In the genomic region with DNA sequence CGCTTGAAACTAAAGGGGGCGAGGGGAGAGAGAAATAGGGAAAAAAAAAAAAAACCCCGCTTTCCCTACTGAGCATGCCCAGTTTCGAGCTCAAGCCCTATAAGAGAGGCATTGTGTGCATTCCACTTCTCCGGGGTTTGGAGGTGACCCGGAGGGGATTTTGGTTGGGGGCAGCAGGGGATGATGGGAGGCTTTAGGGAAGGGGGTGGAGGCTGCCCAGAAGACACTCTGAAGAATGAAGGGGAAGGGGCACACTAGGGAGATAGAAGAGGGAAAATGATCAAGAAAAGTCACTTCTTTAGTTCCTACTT, we compare ENCODE assay signal across 10 mouse cellular contexts. TPM values are rescaled to one million over a fixed set of nuclear protein-coding genes. Genes with fewer than 3 reads are reported as not detected.
A peak's percentile ranks its signal among the peaks of the same experiment; 100 is the strongest.
DNase-seq lines count a peak whose midpoint lies in the region; ATAC-seq and TF ChIP-seq lines count a peak whose summit lies in the region.
"Had no signal": no experiment of that assay in that cellular context is flagged by ENCODE, and none has a peak within 500 bp of the region (broad histone marks: within the 10 kb centered on the region; RNA-seq: fewer than 3 reads in every experiment).

No protein-coding gene starts in this region.

- H3K9me3 ChIP-seq in heart, embryonic 14.5 days (ENCODE audit: control insufficient read depth, low read length) = no peaks in the 10 kb centered on the region
- H3K9me3 ChIP-seq in midbrain, embryonic 16.5 days (replicated peaks; ENCODE audit: control insufficient read depth, low read length, poor library complexity, severe bottlenecking) = no peaks in the 10 kb centered on the region

- no peaks in the 10 kb centered on the region for H3K4me1 ChIP-seq in heart, embryonic 14.5 days (ENCODE audit: control insufficient read depth in 2 of 2, insufficient read depth in 2 of 2, low read length in 2 of 2)
- no peaks in the 10 kb centered on the region for H3K4me1 ChIP-seq in midbrain, embryonic 16.5 days (ENCODE audit: control insufficient read depth, insufficient read depth, low read length)

- H3K9ac ChIP-seq in heart, embryonic 14.5 days (ENCODE audit: low read length) = peak overlapping the region; percentile 36; the same call in 1 of the 2 replicates
- H3K9ac ChIP-seq in midbrain, embryonic 16.5 days (ENCODE audit: low read depth, low read length) = peak overlapping the region; percentile 40; the same call in 1 of the 2 replicates

- H3K27me3 ChIP-seq in heart, embryonic 14.5 days (ENCODE audit: control insufficient read depth, insufficient read depth, low read length) = no peaks in the 10 kb centered on the region
- H3K27me3 ChIP-seq in midbrain, embryonic 16.5 days (ENCODE audit: control insufficient read depth, insufficient read depth, low read depth, low read length) = no peaks in the 10 kb centered on the region

- H3K4me3 ChIP-seq in heart, embryonic 14.5 days (ENCODE audit: control insufficient read depth in 1 of 2, insufficient read depth in 1 of 2, low read depth in 1 of 2, low read length in 2 of 2) = peak overlapping the region; percentile 53 to 62; a peak in 2 of 4 replicates
- H3K4me3 ChIP-seq in midbrain, embryonic 16.5 days (ENCODE audit: low read depth, low read length) = peak overlapping the region; percentile 57
- H3K4me3 ChIP-seq in left cerebral cortex, adult 2 months = no peak overlapping the region

- no peak for TF ChIP-seq CTCF in left cerebral cortex, adult 2 months (IDR thresholded peaks at IDR 0.05)

- intact Hi-C loops in left cerebral cortex, adult 2 months (cut with DNase I) = no loop called here

- H3K27ac ChIP-seq in heart, embryonic 14.5 days (replicated peaks in 1 of 2; ENCODE audit: control insufficient read depth in 1 of 2, insufficient read depth in 1 of 2, low read depth in 2 of 2, low read length in 2 of 2) = no peak overlapping the region
- H3K27ac ChIP-seq in midbrain, embryonic 16.5 days (ENCODE audit: low read length) = peak overlapping the region; percentile 86; the same call in 1 of the 2 replicates
- H3K27ac ChIP-seq in left cerebral cortex, adult 2 months = no peak overlapping the region

- no peak for ATAC-seq in heart, embryonic 14.5 days (ENCODE audit: insufficient number of reproducible peaks, insufficient read depth, low FRiP score, low read depth)
- ATAC-seq in midbrain, embryonic 16.5 days = peak; percentile 36

- H3K4me2 ChIP-seq in heart, embryonic 14.5 days (ENCODE audit: low read length) = peak overlapping the region; percentile 66
- peak overlapping the region; percentile 57 for H3K4me2 ChIP-seq in midbrain, embryonic 16.5 days (ENCODE audit: low read length)

- H3K36me3 ChIP-seq in heart, embryonic 14.5 days (ENCODE audit: control insufficient read depth, insufficient read depth, low read length) = no peaks in the 10 kb centered on the region
- no peaks in the 10 kb centered on the region for H3K36me3 ChIP-seq in midbrain, embryonic 16.5 days (ENCODE audit: control insufficient read depth, insufficient read depth, low read length)

- DNase-seq in heart, adult 18-20 months = no peak
- DNase-seq in embryo, embryonic 10 days (ENCODE audit: low spot score) = peak; percentile 16
- peak; percentile 2 for DNase-seq in forelimb bud, embryonic 11.5 days (ENCODE audit: low read depth, low spot score)
- no peak for DNase-seq in adrenal gland, postnatal 25 days
- DNase-seq in left cerebral cortex, adult 2 months (ENCODE audit: extremely low spot score in 1 of 2, low spot score in 2 of 2) = no peak
- DNase-seq in layer of hippocampus, postnatal 10 days (ENCODE audit: low spot score in 2 of 2) = no peak
- DNase-seq: thymus, postnatal 25 days had no signal

- WGBS in heart, embryonic 14.5 days = 19% methylated on average over 6 of the region's 6 CpGs
- WGBS in midbrain, embryonic 16.5 days = 18% methylated on average over 6 of the region's 6 CpGs

RNA-seq across cellular contexts. Expression of gene Slitrk4, which starts 1.1 kb away (rescaled TPM):
- polyA plus RNA-seq in heart, embryonic 14.5 days (2014; fragmentation: Nextera tagmentation; extraction: Ambion mirVana) = 14.5 and 14.7 TPM in 2 replicates
- total RNA-seq in heart, adult 18-20 months (2021) = under 1 TPM; 0.55 to 0.59 TPM
- polyA plus RNA-seq in midbrain, embryonic 16.5 days (2015; fragmentation: Nextera tagmentation; extraction: Ambion mirVana) = 21.3 and 23.3 TPM in 2 replicates
- not detected in 2 replicates for total RNA-seq in adrenal gland, postnatal 25 days (2021)
- 10 to 100 TPM; 58.8 to 60.8 TPM for total RNA-seq in left cerebral cortex, adult 2 months (2021)
- 10 to 100 TPM; 31.2 to 32.4 TPM for total RNA-seq in layer of hippocampus, postnatal 10 days (2021)
- total RNA-seq: granulocyte monocyte progenitor cell, adult 5-6 weeks had no signal

Comparison
In these comparisons a context has a peak if more than half of its experiments do, and no peak if none do; other contexts are left out.
1. DNase-seq: peak in embryo, embryonic 10 days (single experiment) and forelimb bud, embryonic 11.5 days (single experiment); none in heart, adult 18-20 months (0 of 2), adrenal gland, postnatal 25 days (single experiment), left cerebral cortex, adult 2 months (0 of 2) and layer of hippocampus, postnatal 10 days (0 of 2).
2. RNA of gene Slitrk4, which starts 1.1 kb away (total RNA-seq): 58.8 to 60.8 TPM in left cerebral cortex, adult 2 months and 31.2 to 32.4 TPM in layer of hippocampus, postnatal 10 days; 0.55 to 0.59 TPM in heart, adult 18-20 months and not detected in adrenal gland, postnatal 25 days; every median in the first group is over 10 times any median in the second.